Mouse (Mus musculus) thymus, adult 2 months (tissue): ENCODE data around the gene Lhpp.

Source experiments
- CTCF ChIP-seq: fragments of 200-500 bp; IDR thresholded peaks from 2 replicates; pipeline ENCODE4 v1.5.1; 2012; ENCODE audit warnings: mild to moderate bottlenecking, control low read depth, low read length, moderate library complexity, borderline replicate concordance; ENCODE audit not compliant: control insufficient read depth, poor library complexity, insufficient read depth; ENCODE audit errors: extremely low read depth
- POLR2A ChIP-seq: fragments of 200-500 bp; IDR thresholded peaks from 2 replicates; pipeline ENCODE4 v1.6.1; 2012; ENCODE audit warnings: mild to moderate bottlenecking, low read length, control low read depth, moderate library complexity; ENCODE audit not compliant: control insufficient read depth, poor library complexity, insufficient read depth; ENCODE audit errors: extremely low read depth

GRCm38 (mm10) chr7:132711579-132711978 lies 101.1 kb downstream of the Lhpp start:
- TF ChIP-seq CTCF (no peak), POLR2A (no peak)
